Mouse (Mus musculus) heart, adult 2 months (tissue): ENCODE measurements around the gene Fgfr2.

Experiments
- CTCF ChIP-seq: fragments of 200-600 bp; IDR thresholded peaks from 2 replicates; pipeline ENCODE4 v1.8.1; 2022; ENCODE audit warnings: antibody characterized with exemption, mild to moderate bottlenecking, moderate library complexity
- EP300 ChIP-seq: fragments of 200-500 bp; IDR thresholded peaks from 2 replicates; pipeline ENCODE4 v1.6.1; 2011; ENCODE audit warnings: low read depth, low read length, control low read depth; ENCODE audit not compliant: insufficient read depth
- POLR2A ChIP-seq: fragments of 200-500 bp; IDR thresholded peaks from 2 replicates; pipeline ENCODE4 v1.6.1; 2011; ENCODE audit warnings: mild to moderate bottlenecking, low read depth, low read length, control low read depth; ENCODE audit not compliant: insufficient read depth

- TF ChIP-seq CTCF: no peak
- TF ChIP-seq POLR2A: no peak
- TF ChIP-seq EP300: no peak
Observed at GRCm38 (mm10) chr7:131174121-131174520, 1949.0 kb downstream of the Fgfr2 start, which contains the start of gene 5430419D17Rik.
